Mouse (Mus musculus) kidney, adult 18-20 months (tissue): ENCODE results near the gene Elmo1.

Experiments used
- DNase-seq: peaks from one replicate; pipeline ENCODE4 v3.0.0; 2021

Elmo1 gene

DNA sequence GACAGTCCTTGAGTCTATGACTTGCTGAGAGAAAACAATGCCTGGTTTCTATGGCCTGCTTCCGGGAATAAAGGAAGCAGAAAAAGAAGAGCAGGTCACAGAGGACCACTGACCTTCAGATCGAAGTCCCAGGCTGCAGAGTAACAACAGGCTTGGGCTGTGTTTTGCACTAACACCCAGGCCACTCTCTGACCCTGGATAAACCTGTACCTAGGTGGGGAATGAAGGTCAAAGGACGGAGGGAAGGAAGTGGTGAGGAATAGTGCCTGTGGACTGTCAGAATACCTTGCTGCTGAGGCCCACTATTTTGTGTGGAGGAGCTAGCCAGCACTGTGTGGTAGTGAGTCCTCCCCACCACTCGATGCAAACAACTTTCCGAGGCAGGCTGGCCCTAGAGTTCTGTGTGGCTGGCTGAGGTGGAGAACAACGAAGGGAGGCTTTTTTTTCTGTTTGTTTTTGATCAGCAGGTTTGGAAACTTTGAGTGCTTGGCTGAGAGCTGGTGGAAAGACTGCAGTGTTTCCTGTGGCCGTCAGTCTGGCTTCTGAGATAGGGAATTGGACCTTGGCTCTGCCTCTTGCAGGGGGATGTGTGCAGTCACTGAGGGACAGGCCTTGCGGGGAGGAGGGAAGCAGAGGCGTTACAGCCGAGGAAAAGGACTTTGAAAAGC is 83.7 kb downstream of the Elmo1 start:
- DNase-seq = peak; percentile 4

DNA sequence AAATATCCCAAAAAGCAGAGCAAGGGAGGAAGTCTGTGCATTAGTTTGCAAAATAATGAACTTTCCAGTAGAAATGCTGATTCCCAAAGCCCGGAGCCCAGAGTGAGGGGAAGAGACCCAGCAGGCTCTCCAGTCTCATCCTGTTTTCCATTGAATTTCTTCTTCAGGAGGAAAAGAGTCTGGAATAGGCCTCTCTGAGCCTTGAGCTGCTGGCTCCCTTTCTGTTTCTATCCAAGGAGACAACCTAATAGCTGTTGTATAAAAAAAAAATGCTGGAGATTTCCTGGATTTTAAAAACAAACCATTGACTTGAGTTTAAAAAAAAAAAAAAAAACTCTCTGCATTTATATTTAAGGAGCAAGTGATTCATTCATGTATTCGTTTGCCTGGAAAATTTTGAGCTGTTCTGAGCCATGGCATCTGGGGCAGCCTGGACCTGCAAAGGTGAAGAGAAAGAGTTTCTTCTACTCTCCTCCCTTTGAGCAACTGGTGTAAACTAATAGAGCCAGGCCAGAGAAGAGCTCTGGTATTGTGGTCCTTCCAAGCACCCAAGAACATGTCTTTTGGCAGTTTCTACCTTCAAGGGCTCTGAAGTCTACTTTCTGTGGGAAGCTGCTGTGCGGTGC is 84.4 kb downstream of the Elmo1 start:
- no peak for DNase-seq

DNA sequence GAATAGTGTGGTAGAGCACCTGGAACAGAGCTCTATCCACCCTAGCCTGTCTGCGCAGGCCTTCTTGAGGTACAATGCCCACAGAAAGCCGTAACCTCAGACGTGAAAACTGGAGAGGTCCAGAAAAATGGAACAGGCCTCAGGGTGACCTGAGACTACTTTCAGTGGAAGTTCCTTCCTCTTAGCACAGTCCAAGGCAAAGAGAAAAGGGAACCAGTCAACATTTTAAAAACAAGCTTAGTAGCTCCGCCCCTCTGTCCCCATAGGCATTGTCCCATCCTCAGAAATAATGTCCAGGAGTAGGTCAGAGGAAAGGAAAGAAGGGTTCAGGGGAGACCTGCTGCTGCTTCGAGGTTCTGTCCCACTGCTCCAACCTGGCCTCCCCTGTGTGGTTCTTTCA is 90.3 kb downstream of the Elmo1 start:
- DNase-seq = no peak

DNA sequence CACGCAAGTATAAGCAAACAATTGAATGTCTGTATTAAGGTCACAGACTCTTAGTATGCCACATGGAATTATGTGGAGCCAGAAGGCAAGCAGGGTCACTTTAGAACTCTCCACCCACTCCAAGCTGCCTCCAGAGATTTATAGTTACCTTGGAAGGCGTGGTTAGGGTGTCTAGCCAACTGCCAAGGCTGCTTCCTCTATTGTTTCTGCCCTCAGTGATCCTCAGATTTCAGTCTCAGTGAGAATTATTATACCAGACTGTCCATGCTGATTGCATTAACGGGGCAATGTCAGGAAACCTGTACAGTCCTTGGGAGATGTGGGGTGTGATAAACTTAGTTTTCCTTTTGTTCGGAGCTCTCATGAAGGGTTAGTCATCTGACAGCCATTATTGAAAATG is 90.9 kb downstream of the Elmo1 start:
- DNase-seq = peak; percentile 10

DNA sequence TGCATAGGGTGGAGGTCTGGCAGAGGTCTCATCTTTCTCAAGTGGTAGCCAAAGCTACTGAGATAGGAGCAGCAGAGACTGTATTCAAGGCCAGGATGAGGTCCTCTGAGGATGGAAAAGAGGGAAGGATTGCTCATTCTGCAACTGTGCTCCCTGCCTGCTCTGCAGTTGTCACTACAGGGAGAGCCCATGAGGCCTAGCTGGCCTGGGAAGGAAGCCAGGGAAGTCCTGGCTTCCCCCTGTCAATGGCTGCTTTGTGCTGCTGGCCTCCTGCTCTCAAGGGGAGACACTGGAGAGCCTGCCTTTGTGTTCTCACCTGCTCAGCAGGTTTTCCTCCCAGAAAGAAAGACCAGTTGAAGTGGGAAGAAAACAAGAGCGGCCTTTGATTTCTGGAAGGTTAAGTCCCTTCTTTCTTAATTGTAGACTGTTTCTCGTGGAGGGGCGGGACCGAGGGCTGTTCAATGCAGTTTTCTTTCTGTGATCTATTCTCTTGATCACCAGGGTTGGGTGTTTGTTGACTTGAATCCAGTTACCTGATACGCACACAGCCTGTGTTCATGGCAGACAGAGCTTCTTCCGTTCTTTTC is 91.9 kb downstream of the Elmo1 start:
- peak; percentile 7 for DNase-seq

DNA sequence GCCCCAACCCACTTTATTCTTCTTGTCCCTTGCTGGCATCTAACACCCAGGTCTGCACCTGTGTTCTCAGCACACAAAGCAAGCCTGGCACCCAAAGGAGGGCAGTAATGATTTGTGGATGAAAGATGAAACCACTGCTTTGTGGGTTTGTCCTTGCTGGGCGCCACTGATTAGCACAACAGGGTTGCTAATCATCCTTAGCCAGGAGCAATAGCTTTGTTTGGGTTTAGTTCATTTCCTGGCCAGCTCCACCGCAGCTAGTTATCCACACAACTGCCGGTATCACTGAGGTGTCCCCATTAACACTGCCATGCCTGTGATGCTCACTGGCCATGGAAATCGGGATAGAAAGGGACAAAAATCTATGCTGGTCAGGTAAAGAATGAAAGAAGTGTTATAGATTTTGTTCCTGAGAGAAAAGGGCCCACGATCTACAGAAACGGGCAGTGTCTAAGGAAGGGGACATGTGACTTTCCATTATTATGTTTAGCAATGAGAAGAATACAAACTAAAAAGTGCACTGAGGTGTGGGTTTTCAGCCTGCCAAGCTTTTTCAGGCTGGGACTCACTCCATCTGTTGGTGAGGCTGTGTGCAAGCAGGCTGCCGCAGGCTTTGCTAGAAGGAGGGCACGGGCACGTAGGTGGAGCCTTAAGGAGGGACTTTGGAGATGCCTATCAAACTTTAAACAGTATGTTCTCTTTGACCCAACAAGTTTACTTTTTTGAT is 93.3 kb downstream of the Elmo1 start:
- no peak for DNase-seq

DNA sequence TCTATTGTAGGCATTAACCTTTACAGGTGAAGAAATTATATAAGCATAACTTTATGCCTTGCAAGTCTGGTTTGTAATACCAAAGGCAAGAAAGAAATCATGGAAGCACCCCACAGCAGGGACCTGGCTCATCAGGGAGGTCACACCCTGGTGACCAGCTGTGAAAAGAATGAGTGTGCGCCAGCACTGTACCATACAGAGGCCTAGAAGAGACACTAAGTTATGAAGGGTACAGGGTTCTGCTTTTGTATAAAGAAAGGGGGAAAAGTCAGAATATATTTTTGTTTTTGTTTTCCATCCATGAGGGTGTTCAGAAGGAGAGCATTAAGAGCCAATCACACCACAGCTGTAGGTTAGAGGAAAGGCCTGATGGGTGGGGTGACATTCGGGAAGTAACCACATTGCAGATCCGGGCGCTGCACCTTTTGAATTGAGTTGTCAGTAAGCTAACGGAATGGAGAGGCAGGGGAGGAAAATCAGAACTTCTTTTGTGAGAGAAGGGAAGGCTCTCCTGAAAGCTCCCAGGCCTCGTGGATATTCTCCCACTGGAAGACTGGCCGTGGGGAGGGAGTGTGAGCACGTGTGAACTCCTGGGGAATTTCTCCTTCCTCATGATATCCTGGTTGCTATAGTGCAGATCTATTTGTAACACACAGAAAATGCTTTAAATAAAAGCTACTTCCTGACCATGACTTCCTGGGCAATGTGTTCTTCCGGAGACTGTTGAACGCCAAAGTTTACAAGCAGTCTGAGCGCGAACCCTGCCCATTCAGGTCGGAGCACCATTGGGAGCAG is 94.0 kb downstream of the Elmo1 start:
- DNase-seq = peak; percentile 5

DNA sequence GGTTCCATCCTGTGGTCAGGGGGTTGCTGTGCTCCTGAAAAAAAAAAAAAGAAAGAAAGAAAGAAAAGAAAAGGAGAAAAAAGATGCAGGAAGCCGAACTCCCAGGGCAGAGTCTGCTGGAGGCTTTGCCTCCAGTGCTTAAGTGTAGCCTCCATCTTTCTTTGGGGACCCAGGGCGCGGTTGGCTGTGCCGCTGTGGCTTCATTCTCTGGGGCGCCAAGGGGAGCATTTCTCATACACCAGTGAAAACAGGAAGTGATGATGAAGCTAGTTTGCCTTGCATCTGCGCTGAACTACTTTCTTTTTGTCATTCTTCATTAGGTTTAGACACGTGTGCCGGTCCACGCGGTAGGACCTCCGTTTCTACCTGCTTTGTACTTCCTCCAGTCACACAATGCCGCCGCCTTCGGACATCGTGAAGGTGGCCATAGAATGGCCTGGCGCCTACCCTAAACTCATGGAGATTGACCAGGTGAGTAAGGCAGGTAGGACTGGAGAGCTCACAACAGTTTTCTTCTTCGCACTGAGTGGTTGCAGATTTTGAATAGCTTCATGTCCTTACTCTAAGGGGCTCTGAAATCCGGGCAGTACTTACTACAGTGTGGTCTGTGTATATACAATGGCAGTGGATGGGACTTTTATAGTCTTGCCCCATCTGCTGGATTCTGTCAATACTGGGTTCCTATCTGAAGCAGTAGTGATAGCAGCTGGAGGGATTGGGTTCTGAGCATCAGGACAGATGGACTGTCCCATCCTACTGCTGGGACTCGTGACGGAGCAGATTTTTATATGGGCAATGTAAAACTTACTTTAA is 94.8 kb downstream of the Elmo1 start:
- DNase-seq = no peak

DNA sequence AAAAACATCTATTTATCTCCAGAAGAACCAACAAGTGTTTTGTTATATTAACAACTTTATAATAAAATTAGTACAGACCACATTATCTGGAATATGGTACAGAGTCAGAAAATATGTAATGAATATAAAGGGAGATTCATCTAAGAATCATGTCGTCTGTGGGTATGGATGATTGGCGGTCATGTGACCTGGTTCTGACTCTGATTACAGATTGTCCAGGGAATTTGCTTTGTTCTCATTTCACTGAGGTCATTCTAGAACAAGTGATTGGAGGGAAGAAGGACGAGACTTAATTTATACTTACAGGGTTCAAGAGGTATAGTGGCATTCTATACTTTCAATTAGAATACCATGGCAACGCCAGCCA is 95.4 kb downstream of the Elmo1 start:
- no peak for DNase-seq

DNA sequence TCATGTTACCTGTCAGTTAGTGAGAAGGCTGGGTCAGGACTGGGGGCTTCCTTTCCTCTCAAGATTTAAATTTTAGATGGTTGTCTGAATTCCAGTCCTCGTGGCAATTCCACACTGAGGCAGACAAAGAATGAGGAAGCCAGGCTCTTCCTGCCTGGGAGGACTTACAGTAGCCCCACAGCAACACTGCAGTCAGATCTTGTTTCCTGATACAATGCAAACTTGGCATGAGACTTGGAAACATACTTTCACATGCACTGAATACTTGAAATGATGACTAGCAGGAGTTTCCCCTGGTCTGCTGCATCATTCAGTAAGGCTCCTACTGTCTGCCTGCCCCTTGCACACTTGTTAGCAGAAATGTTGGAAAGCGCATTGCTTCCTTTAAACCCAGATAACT is 97.3 kb downstream of the Elmo1 start:
- DNase-seq = no peak

DNA sequence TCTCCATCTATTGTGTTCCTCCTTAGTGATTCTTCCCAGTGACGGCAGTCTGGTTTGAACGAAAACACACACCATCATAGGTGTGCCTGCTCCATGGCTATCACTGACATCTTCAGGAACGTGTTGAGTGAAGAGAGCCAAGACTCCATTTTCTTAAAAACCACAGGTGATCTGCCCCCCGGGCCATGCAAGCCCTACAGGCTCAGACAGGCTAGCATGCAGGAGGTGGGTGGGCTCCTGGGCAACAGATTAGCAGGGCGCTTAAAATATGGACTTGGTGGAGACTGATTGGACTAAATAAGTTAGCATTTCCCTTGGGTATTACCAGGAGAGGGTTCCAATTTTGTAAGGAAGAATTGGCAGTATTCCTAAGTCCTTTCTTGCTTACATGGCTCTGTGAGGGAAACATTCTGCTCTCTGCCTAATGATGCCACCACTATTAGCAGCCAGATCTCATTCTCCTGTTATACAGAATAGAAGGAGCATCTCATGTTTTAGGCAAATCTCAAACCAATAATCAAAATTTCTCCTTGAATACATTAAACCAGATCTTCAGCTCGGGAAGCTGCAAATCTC is 101.7 kb downstream of the Elmo1 start:
- DNase-seq = no peak

DNA sequence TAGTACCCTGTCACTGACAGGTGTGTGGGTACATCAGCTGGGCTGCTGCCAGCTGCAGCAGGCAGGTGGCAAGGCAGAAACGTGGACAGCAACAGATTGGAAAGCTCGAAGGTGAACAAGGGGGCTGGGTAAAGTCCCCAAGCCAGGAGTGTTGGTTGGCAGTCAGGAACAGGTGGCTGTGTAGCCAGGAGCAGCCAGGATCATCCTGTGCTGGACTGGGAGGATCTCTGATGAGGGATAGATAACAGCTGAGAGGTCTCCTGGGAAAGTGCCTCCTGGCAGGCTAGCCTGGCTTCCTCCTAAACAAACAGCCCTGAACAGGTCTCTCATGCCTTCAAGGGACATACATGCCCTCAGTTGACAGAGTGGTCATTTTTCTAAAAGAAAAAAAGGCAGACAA is 110.2 kb downstream of the Elmo1 start:
- DNase-seq = no peak

DNA sequence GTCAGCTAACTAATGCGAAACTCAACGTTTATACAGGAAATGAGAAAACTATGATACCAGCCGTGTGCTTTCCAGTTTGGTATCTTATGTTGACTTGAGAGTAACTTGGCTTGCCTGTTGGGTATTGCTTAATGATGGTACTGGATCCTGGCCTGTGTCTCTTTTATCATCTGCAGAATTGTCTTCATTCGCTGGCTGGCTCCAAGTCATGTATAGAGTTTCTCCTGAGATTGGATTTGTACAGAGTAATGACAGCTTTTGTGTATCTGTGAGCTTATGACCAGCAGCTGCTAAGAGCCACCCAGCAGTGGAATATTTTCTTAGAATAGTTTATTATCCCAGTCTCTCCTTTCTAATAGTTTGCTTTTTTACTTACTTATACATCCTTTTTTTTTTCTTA is 112.2 kb downstream of the Elmo1 start:
- DNase-seq = no peak

DNA sequence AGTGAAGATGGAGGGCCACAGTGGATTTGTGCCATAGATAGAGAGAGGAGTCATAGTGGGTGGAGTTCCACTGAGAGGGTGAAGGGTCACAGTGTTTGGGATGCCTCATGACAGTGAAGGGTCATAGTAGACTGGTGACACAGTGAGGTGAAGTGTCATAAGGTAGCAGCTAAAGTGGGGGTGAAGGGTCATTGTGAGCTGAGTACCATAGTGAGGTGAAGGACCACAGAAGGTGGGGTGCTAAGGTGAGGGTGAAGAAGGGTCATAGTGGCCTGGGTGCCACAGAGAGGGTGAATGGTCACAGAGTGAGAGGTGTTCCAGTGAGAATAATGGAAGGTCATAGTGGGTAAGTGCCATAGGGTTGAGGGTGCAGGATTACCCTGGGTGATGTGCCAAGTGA is 113.8 kb downstream of the Elmo1 start:
- DNase-seq = no peak

DNA sequence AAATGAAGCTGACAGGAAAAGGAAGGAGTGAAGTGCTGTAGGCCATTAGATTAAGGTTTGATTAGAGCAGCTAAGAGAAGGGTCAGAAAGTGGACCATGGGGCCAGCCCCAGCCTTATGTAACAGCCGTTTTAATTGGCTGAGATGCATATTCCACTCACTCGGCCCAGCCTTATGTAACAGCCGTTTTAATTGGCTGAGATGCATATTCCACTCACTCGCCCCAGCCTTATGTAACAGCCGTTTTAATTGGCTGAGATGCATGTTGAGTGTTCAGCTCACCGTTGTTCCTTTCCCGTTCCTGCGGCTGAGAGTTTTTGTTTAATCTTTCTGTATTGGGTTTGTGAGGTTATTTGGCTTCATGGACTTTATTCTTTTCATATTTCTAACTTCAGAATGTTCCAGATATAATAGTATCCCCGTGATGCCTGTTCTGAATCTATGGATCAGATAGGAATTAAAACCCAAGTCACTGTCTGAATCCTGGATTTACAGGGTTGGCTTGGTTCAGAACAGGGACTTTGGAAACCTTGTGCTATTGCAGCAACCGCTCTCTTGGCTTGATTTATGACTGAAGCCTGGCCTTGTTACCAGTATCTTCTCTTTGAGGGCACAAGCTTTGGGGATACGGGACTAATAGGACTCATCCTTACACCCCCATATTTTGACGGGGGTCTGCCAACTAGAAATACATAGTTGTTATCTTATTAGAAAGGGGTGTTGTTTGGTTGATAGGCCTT is 114.8 kb downstream of the Elmo1 start:
- no peak for DNase-seq

DNA sequence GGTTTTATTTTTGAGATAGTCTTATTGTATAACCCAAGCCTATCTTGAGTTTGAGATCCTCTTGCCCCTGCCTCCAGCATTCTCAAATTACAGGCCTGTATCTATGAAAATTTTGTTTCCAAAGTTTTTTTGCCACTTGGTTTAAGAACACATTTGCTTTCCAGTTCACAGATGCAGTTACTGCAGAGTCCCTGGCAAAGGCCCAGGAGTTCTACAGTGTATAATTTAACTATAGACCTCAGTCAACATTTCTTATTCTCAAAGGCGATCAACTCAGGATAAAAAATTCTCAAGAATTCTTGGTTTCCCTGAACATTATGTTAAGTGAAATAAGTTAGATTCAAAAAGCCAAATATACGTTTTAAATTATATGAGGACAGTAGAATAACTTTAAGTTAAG is 115.3 kb downstream of the Elmo1 start:
- DNase-seq = no peak

DNA sequence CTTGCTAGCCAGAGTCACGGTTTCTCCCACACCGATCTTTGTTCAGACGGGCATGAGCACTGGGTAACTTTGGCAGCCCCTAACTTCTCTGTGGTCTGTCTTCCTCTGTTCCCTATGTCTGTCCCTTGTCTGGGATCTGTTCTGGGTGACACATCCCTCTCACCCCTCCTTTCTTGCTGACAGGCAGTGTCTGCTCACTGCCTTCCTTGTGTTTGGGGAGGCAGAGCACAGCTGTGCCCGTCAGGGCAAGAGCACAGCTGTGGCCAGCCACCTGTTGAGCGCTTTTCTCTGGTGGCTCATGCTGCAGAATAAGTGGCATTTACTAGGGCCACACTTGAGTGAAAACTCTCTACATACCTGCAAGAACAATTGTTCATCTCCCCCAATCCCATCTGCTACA is 116.7 kb downstream of the Elmo1 start:
- no peak for DNase-seq

DNA sequence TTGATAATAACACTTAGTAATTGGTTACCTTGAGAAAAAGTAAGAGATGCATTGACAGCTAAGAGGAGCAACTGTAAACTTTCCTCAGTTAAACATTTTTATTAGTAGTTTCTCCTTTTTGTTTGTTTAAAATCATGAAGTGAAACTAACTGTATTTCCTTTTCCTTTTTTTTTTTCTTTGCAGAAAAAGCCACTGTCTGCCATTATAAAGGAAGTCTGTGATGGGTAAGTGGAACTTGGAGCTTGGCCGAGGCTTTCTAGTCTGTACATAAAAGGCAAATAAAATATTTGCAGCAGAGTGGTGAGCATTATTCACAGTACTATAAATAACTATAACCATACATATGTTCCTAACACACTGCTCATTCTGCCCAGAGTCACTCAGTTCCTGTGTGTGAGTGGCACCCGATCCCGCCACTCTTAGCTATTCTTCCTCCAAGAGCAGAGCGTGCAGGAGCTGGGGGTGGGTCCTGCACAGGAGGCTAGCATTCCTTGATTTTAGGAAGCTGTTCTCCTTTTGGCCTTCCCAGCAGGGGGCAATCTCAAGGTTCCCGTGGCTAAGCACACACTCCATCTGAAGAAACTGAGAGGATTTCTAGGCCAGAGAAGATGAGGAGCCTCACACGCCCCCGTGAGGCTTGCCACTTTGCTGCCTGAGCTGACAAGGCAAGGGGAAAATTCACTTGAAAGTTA is 117.7 kb downstream of the Elmo1 start:
- DNase-seq = no peak

DNA sequence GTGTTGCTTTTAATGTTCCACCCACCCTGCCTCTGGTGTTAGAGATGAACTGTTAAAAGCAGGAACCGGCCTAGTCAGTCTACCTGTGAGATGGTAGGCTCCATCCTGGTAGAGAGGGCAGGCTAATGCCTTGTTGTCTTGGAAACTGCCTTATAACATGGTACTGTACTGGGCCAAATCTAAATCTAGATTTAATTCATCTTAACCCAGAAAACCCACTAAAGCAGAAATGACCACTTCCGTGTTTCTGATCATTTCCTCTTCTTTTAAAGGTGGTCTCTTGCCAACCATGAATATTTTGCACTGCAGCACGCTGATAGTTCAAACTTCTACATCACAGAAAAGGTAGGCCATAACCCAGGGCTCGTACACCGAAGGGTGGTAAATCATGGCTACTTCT is 118.5 kb downstream of the Elmo1 start:
- no peak for DNase-seq

DNA sequence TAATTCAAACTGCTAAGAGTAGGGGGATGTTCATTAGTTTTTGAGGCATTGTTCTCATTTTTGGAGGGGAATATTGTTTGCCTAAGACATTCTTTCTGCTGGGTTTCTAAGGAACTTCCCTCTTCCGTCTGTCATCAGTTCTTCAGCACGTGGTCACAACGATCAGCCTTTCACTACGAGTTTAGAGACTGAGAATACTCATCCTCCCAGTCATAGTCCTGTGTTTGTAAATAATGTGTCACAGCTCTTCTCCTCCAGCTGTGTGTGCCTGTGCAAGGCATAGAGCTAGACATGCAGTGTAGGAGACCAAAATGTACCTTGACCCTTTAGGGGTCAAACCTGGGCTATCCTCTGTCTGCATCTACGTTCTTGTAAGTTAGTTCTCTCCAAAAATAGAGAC is 121.4 kb downstream of the Elmo1 start:
- DNase-seq = no peak

DNA sequence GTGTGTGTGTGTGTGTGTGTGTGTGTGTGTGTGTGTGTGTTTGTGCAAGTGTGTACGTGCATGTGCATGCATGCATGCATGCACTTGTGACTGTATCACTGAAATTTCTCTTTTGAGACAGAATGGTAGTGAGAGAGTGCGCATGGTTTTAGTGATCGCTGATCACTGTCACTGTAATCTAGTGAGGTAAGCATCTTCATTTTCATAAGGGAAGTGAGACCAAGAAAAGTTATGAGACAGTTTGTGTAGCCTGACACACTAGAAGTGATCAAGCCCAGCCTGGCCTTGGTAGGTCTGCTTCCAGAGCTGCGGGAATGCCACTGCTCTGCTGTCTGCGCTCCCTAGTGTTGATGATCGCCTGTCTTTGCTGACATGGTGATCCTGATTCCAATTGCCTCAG is 122.3 kb downstream of the Elmo1 start:
- DNase-seq = no peak
